Mouse (Mus musculus) myocyte (in vitro differentiated cells): ENCODE data around the gene Rbbp7. TPM values are rescaled to one million over a fixed set of nuclear protein-coding genes. Genes with fewer than 3 reads are reported as not detected.

Experiments used
- H3K27me3 ChIP-seq: one replicate; pipeline ENCODE4 v1.6.1; 2011; ENCODE audit not compliant: control insufficient read depth, insufficient read depth, insufficient read length
- H3K36me3 ChIP-seq: one replicate; pipeline ENCODE4 v1.6.1; 2011; ENCODE audit not compliant: control insufficient read depth, insufficient read depth
- H3K4me2 ChIP-seq: one replicate; pipeline ENCODE4 v1.6.1; 2011; ENCODE audit warnings: low read depth, control low read depth
- H3K4me3 ChIP-seq: one replicate; pipeline ENCODE4 v1.5.1; 2011; ENCODE audit warnings: mild to moderate bottlenecking, control low read depth, moderate library complexity
- H3K79me2 ChIP-seq: one replicate; pipeline ENCODE4 v1.6.1; 2011; ENCODE audit not compliant: control insufficient read depth, insufficient read depth
- H3ac ChIP-seq: one replicate; pipeline ENCODE4 v1.6.1; 2011; ENCODE audit not compliant: control insufficient read depth, insufficient read length
- CEBPB ChIP-seq: IDR thresholded peaks from 2 replicates; pipeline ENCODE4 v1.6.1; 2011; ENCODE audit warnings: mild to moderate bottlenecking, moderate library complexity; ENCODE audit not compliant: poor library complexity, insufficient read depth, severe bottlenecking
- E2F4 ChIP-seq: IDR thresholded peaks from one replicate; pipeline ENCODE4 v1.6.1; 2011; ENCODE audit warnings: mild to moderate bottlenecking, control low read depth, moderate library complexity; ENCODE audit not compliant: insufficient read depth
- MAX ChIP-seq: IDR thresholded peaks from one replicate; pipeline ENCODE4 v1.6.1; 2011; ENCODE audit warnings: low read depth, mild to moderate bottlenecking, control low read depth
- MYOD1 ChIP-seq, 3 experiments: IDR thresholded peaks; one replicate each; pipeline ENCODE4 v1.6.1; 2011; ENCODE audit warnings: control low read depth in 2 of 3, low read depth in 2 of 3, mild to moderate bottlenecking in 2 of 3, moderate library complexity in 1 of 3; ENCODE audit not compliant: insufficient read length in 2 of 3, control insufficient read depth in 1 of 3
- MYOG ChIP-seq, 3 experiments: IDR thresholded peaks; one replicate each; pipeline ENCODE4 v1.6.1; 2011; ENCODE audit warnings: control low read depth in 2 of 3, low read depth in 2 of 3, mild to moderate bottlenecking in 2 of 3; ENCODE audit not compliant: insufficient read length in 2 of 3, control insufficient read depth in 1 of 3, insufficient read depth in 1 of 3
- POLR2A ChIP-seq: IDR thresholded peaks from one replicate; pipeline ENCODE4 v1.6.1; 2011; ENCODE audit warnings: low read depth, mild to moderate bottlenecking, control low read depth, moderate library complexity; ENCODE audit not compliant: insufficient read length
- POLR2AphosphoS2 ChIP-seq: IDR thresholded peaks from one replicate; pipeline ENCODE4 v1.6.1; 2011; ENCODE audit warnings: low read depth, control low read depth; ENCODE audit not compliant: insufficient read length
- REST ChIP-seq: IDR thresholded peaks from one replicate; pipeline ENCODE4 v1.6.1; 2011; ENCODE audit warnings: mild to moderate bottlenecking, control low read depth, moderate library complexity; ENCODE audit not compliant: insufficient read depth, insufficient read length
- SRF ChIP-seq: IDR thresholded peaks from one replicate; pipeline ENCODE4 v1.6.1; 2011; ENCODE audit warnings: low read depth; ENCODE audit not compliant: control insufficient read depth, insufficient read length
- TCF12 ChIP-seq: IDR thresholded peaks from one replicate; pipeline ENCODE4 v1.6.1; 2011; ENCODE audit warnings: mild to moderate bottlenecking, control low read depth; ENCODE audit not compliant: poor library complexity, insufficient read depth, severe bottlenecking
- TCF3 ChIP-seq: IDR thresholded peaks from one replicate; pipeline ENCODE4 v1.6.1; 2011; ENCODE audit warnings: low read depth, control low read depth; ENCODE audit not compliant: insufficient read length
- USF1 ChIP-seq: IDR thresholded peaks from one replicate; pipeline ENCODE4 v1.6.1; 2011; ENCODE audit warnings: low read depth, mild to moderate bottlenecking, control low read depth, moderate library complexity
- polyA plus RNA-seq: library from polyadenylated mRNA; unstranded; fragments of >200 nt; fragmentation: generic; extraction: Trizol; gene quantifications from one replicate; pipeline ENCODE4 v1.2.1, GENCODE M21; 2012; ENCODE audit warnings: missing spikeins

Gene Rbbp7
- polyA plus RNA-seq, 1 experiment: 98.8 TPM

DNA sequence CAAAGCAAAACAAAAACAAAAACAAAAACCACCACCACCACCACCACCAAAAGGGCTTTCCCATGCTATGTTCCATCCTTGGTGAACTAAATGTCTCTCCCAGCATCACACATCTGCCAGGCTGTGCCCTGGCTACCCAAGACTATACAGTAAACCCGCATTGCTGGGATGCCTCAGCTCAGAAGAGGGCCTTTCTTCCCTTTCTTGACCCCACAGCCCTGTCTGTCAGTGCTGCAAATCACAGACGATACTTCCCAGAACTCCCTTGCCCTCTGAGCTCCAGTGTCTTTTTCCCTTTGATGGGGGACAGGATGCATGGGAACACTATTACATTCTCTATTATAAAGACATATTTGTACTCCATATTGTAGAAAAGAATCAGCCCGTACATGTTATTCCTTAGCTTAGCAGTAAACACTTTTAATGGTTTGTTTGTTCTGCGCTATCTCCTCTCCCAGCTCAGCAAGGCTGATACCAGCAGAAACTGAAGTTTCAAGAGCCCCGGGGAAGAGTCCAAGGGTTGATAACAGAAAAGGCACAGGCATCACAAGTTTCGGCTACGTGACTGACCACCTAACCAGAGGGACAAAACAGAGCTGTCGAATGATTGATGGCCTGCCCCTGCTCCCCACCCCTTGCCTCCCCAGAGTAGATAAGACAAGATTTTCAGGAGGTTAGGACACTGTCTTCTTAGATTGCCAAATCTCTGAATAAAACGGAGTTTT is 11.3 kb upstream of the Rbbp7 start:
- no peaks in the 10 kb centered on the region for H3K27me3 ChIP-seq
- H3K79me2 ChIP-seq: no peaks in the 10 kb centered on the region
- H3K4me3 ChIP-seq: no peak overlapping the region
- TF ChIP-seq CEBPB (no peak), E2F4 (no peak), MAX (no peak), POLR2AphosphoS2 (no peak), TCF12 (no peak), TCF3 (no peak), USF1 (no peak)
- H3K4me2 ChIP-seq: no peak overlapping the region
- H3ac ChIP-seq: no peak overlapping the region
- no peaks in the 10 kb centered on the region for H3K36me3 ChIP-seq

- no peaks in the 10 kb centered on the region for H3K79me2 ChIP-seq
- no peak for TF ChIP-seq REST
- no peak for TF ChIP-seq MAX
- TF ChIP-seq MYOG (IDR thresholded peaks at IDR 0.05; ENCODE audit: control insufficient read depth in 1 of 3, insufficient read depth in 1 of 3, insufficient read length in 2 of 3, low read depth in 2 of 3): no peak
- TF ChIP-seq MYOD1 (IDR thresholded peaks at IDR 0.05; ENCODE audit: control insufficient read depth in 1 of 3, insufficient read length in 2 of 3, low read depth in 2 of 3): no peak
- no peak for TF ChIP-seq POLR2A
- TF ChIP-seq POLR2AphosphoS2: no peak
- TF ChIP-seq E2F4: no peak
- no peak for TF ChIP-seq TCF12
- no peak for TF ChIP-seq USF1
- no peak for TF ChIP-seq TCF3
- TF ChIP-seq CEBPB: no peak
- no peak for TF ChIP-seq SRF
- no peak overlapping the region for H3K4me3 ChIP-seq
- no peaks in the 10 kb centered on the region for H3K36me3 ChIP-seq
- H3K27me3 ChIP-seq: no peaks in the 10 kb centered on the region
- no peak overlapping the region for H3ac ChIP-seq
- H3K4me2 ChIP-seq: no peak overlapping the region
Measured at GRCm38 (mm10) chrX:162752418-162752817, 7.8 kb upstream of the Rbbp7 start.

- TF ChIP-seq TCF12 (no peak), POLR2A (no peak), E2F4 (no peak), REST (no peak), MYOG (IDR thresholded peaks at IDR 0.05; ENCODE audit: control insufficient read depth in 1 of 3, insufficient read depth in 1 of 3, insufficient read length in 2 of 3, low read depth in 2 of 3) (no peak), USF1 (no peak), CEBPB (no peak)
- Histone ChIP-seq H3K4me3 (no peak overlapping the region), H3K27me3 (no peaks in the 10 kb centered on the region), H3K4me2 (no peak overlapping the region), H3K79me2 (no peaks in the 10 kb centered on the region), H3K36me3 (no peaks in the 10 kb centered on the region), H3ac (no peak overlapping the region)
Measured at GRCm38 (mm10) chrX:162754314-162754713, 5.9 kb upstream of the Rbbp7 start.

GRCm38 (mm10) chrX:162756058-162756457 is 4.1 kb upstream of the Rbbp7 start:
- TF ChIP-seq E2F4 (no peak), SRF (no peak), CEBPB (no peak), TCF3 (no peak), MYOG (IDR thresholded peaks at IDR 0.05; ENCODE audit: control insufficient read depth in 1 of 3, insufficient read depth in 1 of 3, insufficient read length in 2 of 3, low read depth in 2 of 3) (no peak), MAX (no peak), TCF12 (no peak), POLR2A (no peak), REST (no peak), POLR2AphosphoS2 (no peak), USF1 (no peak), MYOD1 (IDR thresholded peaks at IDR 0.05; ENCODE audit: control insufficient read depth in 1 of 3, insufficient read length in 2 of 3, low read depth in 2 of 3) (no peak)
- no peak overlapping the region for H3K4me3 ChIP-seq
- no peak overlapping the region for H3ac ChIP-seq
- peaks cover 2% of the 10 kb centered on the region for H3K79me2 ChIP-seq
- H3K27me3 ChIP-seq: no peaks in the 10 kb centered on the region
- H3K36me3 ChIP-seq: no peaks in the 10 kb centered on the region
- no peak overlapping the region for H3K4me2 ChIP-seq
